Mouse (Mus musculus) limb, embryonic 13.5 days (tissue): ENCODE measurements around the gene Epas1. TPM values are rescaled to one million over a fixed set of nuclear protein-coding genes. Genes with fewer than 3 reads are reported as not detected.

Experiments used
- ATAC-seq: fragments of 200-750 bp; cut with Nextera tagmentation; 2 replicates; pipeline ENCODE4 v1.8.0; 2017; ENCODE audit warnings: low read depth, moderate number of reproducible peaks, moderate TSS enrichment; ENCODE audit not compliant: low FRiP score
- H3K27ac ChIP-seq: fragments of 300-500 bp; sonication (generic); 2 replicates; pipeline ENCODE4 v1.5.1; 2015; ENCODE audit warnings: inconsistent platforms, mild to moderate bottlenecking, moderate library complexity
- H3K27me3 ChIP-seq: fragments of 300-500 bp; sonication (generic); 2 replicates; pipeline ENCODE4 v1.6.1; 2015; ENCODE audit warnings: mild to moderate bottlenecking, inconsistent platforms
- H3K36me3 ChIP-seq: fragments of 300-500 bp; sonication (generic); 2 replicates; pipeline ENCODE4 v1.6.1; 2015; ENCODE audit warnings: inconsistent platforms, mild to moderate bottlenecking, moderate library complexity
- H3K4me1 ChIP-seq: fragments of 300-500 bp; sonication (generic); 2 replicates; pipeline ENCODE4 v1.6.1; 2015; ENCODE audit warnings: inconsistent platforms
- H3K4me2 ChIP-seq: fragments of 300-500 bp; sonication (generic); replicated peaks from 2 replicates; pipeline ENCODE4 v1.6.1; 2015; ENCODE audit warnings: inconsistent platforms, mild to moderate bottlenecking, moderate library complexity
- H3K4me3 ChIP-seq: fragments of 300-500 bp; sonication (generic); 2 replicates; pipeline ENCODE4 v1.5.1; 2015; ENCODE audit warnings: moderate library complexity, mild to moderate bottlenecking, inconsistent platforms
- H3K9ac ChIP-seq: fragments of 300-500 bp; sonication (generic); 2 replicates; pipeline ENCODE4 v1.6.1; 2015; ENCODE audit warnings: mild to moderate bottlenecking, inconsistent platforms
- H3K9me3 ChIP-seq: fragments of 300-500 bp; sonication (generic); 2 replicates; pipeline ENCODE4 v1.6.1; 2016; ENCODE audit warnings: inconsistent platforms
- WGBS: fragments of 180-500 bp; shearing (Covaris S2); methylation state at CpG from one replicate; pipeline ENCODE4 v1.1.7; 2015; 5-methylcytosine and 5-hydroxymethylcytosine counted together
- polyA plus RNA-seq: library from polyadenylated mRNA; unstranded; fragments of >200 nt; fragmentation: Nextera tagmentation; extraction: Ambion mirVana; gene quantifications from 2 replicates; pipeline ENCODE4 v1.2.1, GENCODE M21; 2015

Gene Epas1
- polyA plus RNA-seq, 1 experiment from 2014 or later, result 2.8 TPM

DNA sequence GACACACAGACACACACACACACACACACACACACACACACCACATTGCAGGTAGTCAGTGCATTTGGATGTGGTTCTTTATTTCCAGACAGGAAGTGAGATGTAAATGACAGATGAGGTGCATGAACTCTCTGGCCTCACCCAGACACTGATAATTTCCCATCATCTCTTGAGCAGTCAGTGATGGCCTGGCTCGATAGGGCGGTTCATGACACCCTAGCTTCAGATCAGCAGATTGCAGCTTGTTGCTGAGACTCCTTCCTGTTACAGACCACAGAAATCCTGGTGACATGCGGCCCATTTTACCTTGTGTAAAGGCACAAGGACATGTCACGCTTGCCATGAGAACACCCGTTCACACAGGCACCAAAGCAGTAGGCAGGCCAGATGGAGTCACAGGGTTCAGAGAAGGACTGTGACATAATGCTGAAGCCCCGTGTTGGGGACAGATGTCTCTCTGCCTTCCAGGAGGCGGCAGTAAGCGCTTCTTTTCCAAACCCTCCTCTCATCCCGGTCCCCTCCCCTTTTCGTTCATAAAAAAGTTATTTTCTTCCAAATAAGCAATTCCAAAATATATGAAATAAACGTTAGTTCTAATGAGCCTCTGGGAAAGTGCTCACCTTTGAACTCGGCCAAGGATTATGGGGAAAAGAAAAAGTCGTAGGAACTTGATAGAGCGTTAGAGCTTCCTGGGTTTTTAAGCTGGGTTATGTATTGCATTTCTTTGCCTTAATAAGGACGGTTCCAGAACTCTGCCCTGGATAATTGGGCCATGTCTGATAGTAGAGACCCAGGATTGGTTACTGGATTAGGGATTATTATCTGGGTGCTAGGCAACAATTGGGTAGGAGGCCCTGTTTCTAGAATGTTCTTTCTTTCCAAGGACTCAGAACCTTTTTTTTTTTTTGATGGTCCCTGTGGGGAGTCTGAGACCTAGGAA is 26.0 kb downstream of the Epas1 start:
- WGBS, result 57% methylated on average over 15 of the region's 15 CpGs
- peaks cover 23% of the 10 kb centered on the region for H3K4me1 ChIP-seq
- H3K4me3 ChIP-seq, result no peak overlapping the region

DNA sequence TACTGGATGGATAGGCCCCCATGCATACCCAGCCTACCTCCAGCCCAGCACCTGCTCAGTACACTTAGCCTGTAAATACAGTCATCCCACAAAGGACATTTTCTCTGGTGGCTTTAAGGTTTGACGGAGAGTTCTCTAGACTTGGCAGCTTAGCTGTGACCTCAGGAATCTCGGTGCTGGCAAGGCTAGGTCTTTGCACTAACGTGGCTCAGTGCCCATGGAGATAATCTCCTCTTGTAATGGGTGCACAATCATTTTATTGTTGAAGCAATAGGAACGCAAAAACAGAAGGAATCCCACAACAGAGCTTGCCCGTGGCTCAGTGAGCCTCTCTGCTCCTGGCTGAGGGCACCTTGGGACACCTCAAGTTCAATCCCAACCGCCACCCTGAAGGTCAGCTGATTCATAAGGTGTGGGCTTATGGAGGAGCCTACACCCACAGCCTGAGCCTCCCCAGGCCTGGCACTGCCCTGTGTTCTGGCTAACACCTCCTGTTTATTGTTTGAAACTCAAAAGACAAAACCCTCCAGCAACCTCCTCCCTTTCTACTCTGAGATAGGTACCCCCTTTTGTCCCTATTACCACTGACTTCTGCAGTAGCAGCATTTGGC is 27.3 kb downstream of the Epas1 start:
- WGBS, result 73% methylated on average over 6 of the region's 6 CpGs
- peaks cover 32% of the 10 kb centered on the region for H3K4me1 ChIP-seq
- no peak overlapping the region for H3K4me3 ChIP-seq
- no peaks in the 10 kb centered on the region for H3K36me3 ChIP-seq
- H3K4me2 ChIP-seq, result no peak overlapping the region
- no peak overlapping the region for H3K9ac ChIP-seq
- H3K27ac ChIP-seq, result no peak overlapping the region
- no peak for ATAC-seq
- no peaks in the 10 kb centered on the region for H3K27me3 ChIP-seq
- H3K9me3 ChIP-seq, result no peaks in the 10 kb centered on the region

More for the DNA sequence above, 26.0 kb downstream of the Epas1 start:
- no peaks in the 10 kb centered on the region for H3K36me3 ChIP-seq
- H3K27me3 ChIP-seq, result no peaks in the 10 kb centered on the region
- no peaks in the 10 kb centered on the region for H3K9me3 ChIP-seq
- H3K4me2 ChIP-seq, result no peak overlapping the region
- H3K9ac ChIP-seq, result no peak overlapping the region
- ATAC-seq, result no peak
- no peak overlapping the region for H3K27ac ChIP-seq

DNA sequence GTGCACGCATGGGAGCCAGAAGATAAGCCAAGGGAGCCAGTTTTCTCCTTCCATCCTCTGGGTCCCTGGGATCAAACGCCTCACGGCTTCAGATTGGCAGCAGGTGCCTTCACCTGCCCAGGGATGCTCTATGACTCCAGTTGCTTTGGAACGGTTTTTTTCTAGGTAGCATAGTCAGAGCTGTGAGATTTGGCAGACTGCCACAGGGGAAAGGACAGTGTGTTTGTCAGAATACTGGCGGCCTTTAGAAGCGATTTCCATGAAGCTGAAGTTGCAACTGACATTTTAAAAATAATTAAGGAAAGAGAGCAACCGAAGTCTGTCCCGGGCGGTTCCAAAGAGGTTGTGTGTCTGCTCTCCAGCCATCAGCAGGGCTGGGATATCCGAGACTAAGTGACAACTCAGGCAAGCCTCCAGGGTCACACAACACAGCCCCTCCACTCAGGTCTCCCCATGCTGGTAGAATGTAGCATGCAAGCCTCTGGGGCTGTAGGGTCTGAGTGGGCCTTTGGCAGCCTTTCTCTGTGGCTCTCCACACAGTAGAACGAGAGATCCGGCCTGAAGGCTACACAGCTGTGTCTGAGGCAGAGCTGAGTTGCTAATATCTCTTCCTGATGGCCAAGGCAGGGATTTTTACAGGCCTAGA is 28.4 kb downstream of the Epas1 start:
- Histone ChIP-seq H3K36me3 (no peaks in the 10 kb centered on the region), H3K27ac (no peak overlapping the region; the same call in 1 of the 2 replicates), H3K4me3 (no peak overlapping the region), H3K4me1 (peaks cover 40% of the 10 kb centered on the region), H3K9ac (no peak overlapping the region), H3K27me3 (no peaks in the 10 kb centered on the region), H3K4me2 (no peak overlapping the region), H3K9me3 (no peaks in the 10 kb centered on the region)
- WGBS, result 59% methylated on average over 12 of the region's 12 CpGs
- no peak for ATAC-seq

- Histone ChIP-seq H3K36me3 (no peaks in the 10 kb centered on the region), H3K27ac (no peak overlapping the region), H3K9me3 (no peaks in the 10 kb centered on the region), H3K9ac (no peak overlapping the region), H3K4me3 (no peak overlapping the region), H3K27me3 (no peaks in the 10 kb centered on the region), H3K4me1 (peaks cover 53% of the 10 kb centered on the region), H3K4me2 (no peak overlapping the region)
- no peak for ATAC-seq
- WGBS, result 76% methylated on average over 10 of the region's 10 CpGs
Measured at GRCm38 (mm10) chr17:86784405-86784977, 31.0 kb downstream of the Epas1 start.

GRCm38 (mm10) chr17:86785612-86786011 is 32.1 kb downstream of the Epas1 start:
- WGBS, result 23% methylated on average over 7 of the region's 7 CpGs
- ATAC-seq, result no peak
- H3K9ac ChIP-seq, result no peak overlapping the region
- no peak overlapping the region for H3K27ac ChIP-seq
- H3K4me1 ChIP-seq, result peaks cover 53% of the 10 kb centered on the region
- H3K4me3 ChIP-seq, result no peak overlapping the region
- no peaks in the 10 kb centered on the region for H3K27me3 ChIP-seq
- 0 out of 2 replicates have a peak overlapping the region, but pooled peaks have one; percentile 16 for H3K4me2 ChIP-seq
- no peaks in the 10 kb centered on the region for H3K36me3 ChIP-seq
- no peaks in the 10 kb centered on the region for H3K9me3 ChIP-seq

DNA sequence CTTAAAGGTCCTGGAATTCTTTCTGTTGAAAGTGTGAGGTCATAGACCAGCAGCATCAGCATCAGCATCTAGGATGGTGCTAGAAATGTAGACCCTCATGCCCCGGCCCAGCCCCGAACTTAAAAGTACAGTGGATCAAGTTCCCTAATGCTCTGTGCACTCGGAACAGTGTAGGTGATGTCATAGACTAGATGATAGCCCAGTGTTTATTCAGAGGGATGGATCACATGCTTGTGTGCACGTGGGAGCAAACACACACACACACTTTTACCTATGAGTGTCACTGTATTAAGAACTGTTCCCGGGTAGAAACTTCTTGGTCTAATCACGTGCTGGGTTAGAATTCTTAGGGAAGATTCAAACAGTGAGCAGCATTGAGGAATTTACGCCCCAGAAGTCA is 33.0 kb downstream of the Epas1 start:
- Histone ChIP-seq H3K9ac (no peak overlapping the region), H3K4me1 (peaks cover 46% of the 10 kb centered on the region), H3K4me2 (no peak overlapping the region), H3K36me3 (no peaks in the 10 kb centered on the region), H3K27ac (no peak overlapping the region), H3K27me3 (no peaks in the 10 kb centered on the region), H3K9me3 (no peaks in the 10 kb centered on the region), H3K4me3 (no peak overlapping the region)
- ATAC-seq, result no peak
- 71% methylated on average over 7 of the region's 7 CpGs for WGBS

DNA sequence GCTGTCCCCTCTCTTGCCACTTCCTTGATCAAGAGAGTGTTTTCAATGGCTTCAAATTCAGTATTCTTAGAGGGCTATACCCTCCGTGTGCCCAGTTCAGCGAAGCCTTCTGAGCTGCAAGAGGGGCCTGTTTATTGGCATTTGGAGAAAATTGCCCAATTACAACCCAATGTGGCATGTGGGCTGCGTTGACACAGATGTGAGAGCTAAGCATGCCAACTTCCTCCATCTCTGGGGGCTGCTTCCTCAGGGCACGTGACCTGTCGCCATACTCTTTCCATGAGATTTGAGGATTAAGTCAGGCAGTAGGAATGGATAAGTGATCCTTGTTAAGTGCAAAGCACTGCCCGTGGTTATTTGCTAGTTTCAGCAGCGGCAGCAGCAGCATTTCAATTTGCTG is 34.3 kb downstream of the Epas1 start:
- no peaks in the 10 kb centered on the region for H3K9me3 ChIP-seq
- no peak overlapping the region for H3K27ac ChIP-seq
- peaks cover 35% of the 10 kb centered on the region for H3K4me1 ChIP-seq
- H3K27me3 ChIP-seq, result no peaks in the 10 kb centered on the region
- no peak overlapping the region for H3K4me3 ChIP-seq
- ATAC-seq, result no peak
- no peaks in the 10 kb centered on the region for H3K36me3 ChIP-seq
- H3K9ac ChIP-seq, result no peak overlapping the region
- WGBS, result 31% methylated on average over 7 of the region's 7 CpGs
- no peak overlapping the region for H3K4me2 ChIP-seq

- no peaks in the 10 kb centered on the region for H3K9me3 ChIP-seq
- no peak overlapping the region for H3K27ac ChIP-seq
- H3K4me1 ChIP-seq, result peaks cover 35% of the 10 kb centered on the region
- no peak overlapping the region for H3K4me2 ChIP-seq
- H3K9ac ChIP-seq, result no peak overlapping the region
- ATAC-seq, result no peak
- 62% methylated on average over 6 of the region's 6 CpGs for WGBS
- no peak overlapping the region for H3K4me3 ChIP-seq
- no peaks in the 10 kb centered on the region for H3K27me3 ChIP-seq
- H3K36me3 ChIP-seq, result no peaks in the 10 kb centered on the region
Measured at GRCm38 (mm10) chr17:86788316-86788715, 34.8 kb downstream of the Epas1 start.

GRCm38 (mm10) chr17:86791925-86792324 is 38.4 kb downstream of the Epas1 start:
- Histone ChIP-seq H3K4me3 (no peak overlapping the region), H3K27me3 (no peaks in the 10 kb centered on the region), H3K9me3 (no peaks in the 10 kb centered on the region), H3K27ac (no peak overlapping the region), H3K4me2 (no peak overlapping the region), H3K36me3 (no peaks in the 10 kb centered on the region), H3K4me1 (peaks cover 12% of the 10 kb centered on the region; the same call in 1 of the 2 replicates), H3K9ac (no peak overlapping the region)
- 82% methylated on average over 8 of the region's 8 CpGs for WGBS
- ATAC-seq, result no peak

- no peaks in the 10 kb centered on the region for H3K27me3 ChIP-seq
- WGBS, result 75% methylated on average over 5 of the region's 5 CpGs
- no peaks in the 10 kb centered on the region for H3K36me3 ChIP-seq
- H3K4me3 ChIP-seq, result no peak overlapping the region
- no peak for ATAC-seq
- no peak overlapping the region for H3K9ac ChIP-seq
- no peak overlapping the region for H3K27ac ChIP-seq
- no peak overlapping the region for H3K4me2 ChIP-seq
- peaks cover 8% of the 10 kb centered on the region; the same call in 1 of the 2 replicates for H3K4me1 ChIP-seq
- no peaks in the 10 kb centered on the region for H3K9me3 ChIP-seq
Measured at GRCm38 (mm10) chr17:86795773-86796172, 42.3 kb downstream of the Epas1 start.

- no peaks in the 10 kb centered on the region for H3K27me3 ChIP-seq
- no peak for ATAC-seq
- no peak overlapping the region for H3K9ac ChIP-seq
- H3K4me2 ChIP-seq, result no peak overlapping the region
- H3K36me3 ChIP-seq, result no peaks in the 10 kb centered on the region
- peaks cover 19% of the 10 kb centered on the region for H3K4me1 ChIP-seq
- H3K27ac ChIP-seq, result no peak overlapping the region
- no peak overlapping the region for H3K4me3 ChIP-seq
- WGBS, result 94% methylated on average over 13 of the region's 13 CpGs
- no peaks in the 10 kb centered on the region for H3K9me3 ChIP-seq
Measured at GRCm38 (mm10) chr17:86797031-86797430, 43.5 kb downstream of the Epas1 start.

- no peak overlapping the region for H3K4me3 ChIP-seq
- peaks cover 26% of the 10 kb centered on the region for H3K4me1 ChIP-seq
- ATAC-seq, result no peak
- 53% methylated on average over 8 of the region's 8 CpGs for WGBS
- H3K4me2 ChIP-seq, result no peak overlapping the region
- no peak overlapping the region for H3K27ac ChIP-seq
- H3K27me3 ChIP-seq, result no peaks in the 10 kb centered on the region
- no peak overlapping the region for H3K9ac ChIP-seq
- no peaks in the 10 kb centered on the region for H3K36me3 ChIP-seq
- no peaks in the 10 kb centered on the region for H3K9me3 ChIP-seq
Measured at GRCm38 (mm10) chr17:86798460-86798859, 45.0 kb downstream of the Epas1 start.
